Comparison of ENCODE assay signal across 10 mouse cellular contexts in genomic region chr16:76183105-76183504, GRCm38 (mm10).
DNase-seq lines count a peak whose midpoint lies in the region; ATAC-seq lines count a peak whose summit lies in the region.
"Had no signal": no experiment of that assay in that cellular context is flagged by ENCODE, and none has a peak within 500 bp of the region (broad histone marks: within the 10 kb centered on the region; RNA-seq: fewer than 3 reads in every experiment).

No protein-coding gene starts in this region.

- no peak overlapping the region for H3K27ac ChIP-seq in embryonic facial prominence, embryonic 12.5 days
- H3K27ac ChIP-seq: macrophage had no signal

- no peaks in the 10 kb centered on the region for H3K36me3 ChIP-seq in embryonic facial prominence, embryonic 12.5 days

- H3K27me3 ChIP-seq in embryonic facial prominence, embryonic 12.5 days: no peaks in the 10 kb centered on the region

- peak; percentile 84 for ATAC-seq in embryonic facial prominence, embryonic 12.5 days (ENCODE audit: insufficient number of reproducible peaks, insufficient read depth, low FRiP score, low TSS enrichment)

- intact Hi-C loops in gastrocnemius, postnatal 14 days (cut with DNase I; ENCODE audit: low total_unique reads): no loop called here

- H3K4me3 ChIP-seq in embryonic facial prominence, embryonic 12.5 days: no peak overlapping the region

- no peaks in the 10 kb centered on the region for H3K9me3 ChIP-seq in embryonic facial prominence, embryonic 12.5 days

- H3K4me2 ChIP-seq in embryonic facial prominence, embryonic 12.5 days (replicated peaks): no peak overlapping the region

- H3K4me1 ChIP-seq in embryonic facial prominence, embryonic 12.5 days: peaks cover 5% of the 10 kb centered on the region; the same call in 1 of the 2 replicates

- peak; percentile 45 for DNase-seq in gastrocnemius, adult 18-20 months (ENCODE audit: low spot score)
- no peak for DNase-seq in gastrocnemius, postnatal 14 days
- DNase-seq in layer of hippocampus, adult 18-20 months (ENCODE audit: low spot score in 2 of 2): peak; percentile 5 to 49
- DNase-seq in layer of hippocampus, adult 9-10 months (ENCODE audit: low spot score): no peak
- peak; percentile 21 for DNase-seq in lung, postnatal 10 days
- no peak for DNase-seq in adrenal gland, postnatal 10 days
- no peak for DNase-seq in left cerebral cortex, adult 8-10 months (ENCODE audit: low spot score in 2 of 2)
- DNase-seq: right cerebral cortex, adult 18-20 months had no signal

- no peak overlapping the region for H3K9ac ChIP-seq in embryonic facial prominence, embryonic 12.5 days

- WGBS in embryonic facial prominence, embryonic 12.5 days: 12% methylated on average over 3 of the region's 3 CpGs

Comparison
In these comparisons a context has a peak if more than half of its experiments do, and no peak if none do; other contexts are left out.
1. DNase-seq: peak in gastrocnemius, adult 18-20 months (single experiment), layer of hippocampus, adult 18-20 months (2 of 2) and lung, postnatal 10 days (single experiment); none in gastrocnemius, postnatal 14 days (single experiment), layer of hippocampus, adult 9-10 months (single experiment), adrenal gland, postnatal 10 days (single experiment) and left cerebral cortex, adult 8-10 months (0 of 2).